Comparison of ENCODE assay signal across 8 mouse cellular contexts in genomic region chr11:69410310-69411072, GRCm38 (mm10). TPM values are rescaled to one million over a fixed set of nuclear protein-coding genes. Genes with fewer than 3 reads are reported as not detected.
DNase-seq lines count a peak whose midpoint lies in the region; ATAC-seq and TF ChIP-seq lines count a peak whose summit lies in the region.

No protein-coding gene starts in this region.

- TF ChIP-seq POLR2A in liver, adult 2 months (IDR thresholded peaks at IDR 0.05; ENCODE audit: extremely low read depth, insufficient read depth, low read length) = 0 out of 2 replicates have a peak, but pooled peaks have one; percentile 34

- peak overlapping the region; percentile 82 for H3K9ac ChIP-seq in intestine, embryonic 15.5 days
- H3K9ac ChIP-seq in liver, adult 2 months (ENCODE audit: low read depth, low read length) = peak overlapping the region; percentile 91
- H3K9ac ChIP-seq in midbrain, embryonic 16.5 days (ENCODE audit: low read depth, low read length) = peak overlapping the region; percentile 90

- no peaks in the 10 kb centered on the region for H3K27me3 ChIP-seq in intestine, embryonic 15.5 days (replicated peaks)
- no peaks in the 10 kb centered on the region for H3K27me3 ChIP-seq in liver, adult 2 months (ENCODE audit: control insufficient read depth, insufficient read depth, low read length)
- H3K27me3 ChIP-seq in midbrain, embryonic 16.5 days (ENCODE audit: control insufficient read depth, insufficient read depth, low read depth, low read length) = no peaks in the 10 kb centered on the region

- H3K4me2 ChIP-seq in intestine, embryonic 15.5 days (replicated peaks) = peak overlapping the region; percentile 92
- H3K4me2 ChIP-seq in midbrain, embryonic 16.5 days (ENCODE audit: low read length) = peak overlapping the region; percentile 92

- H3K4me3 ChIP-seq in brown adipose tissue, adult 24 weeks (ENCODE audit: insufficient read depth, low read depth, low read length) = peak overlapping the region; percentile 98
- H3K4me3 ChIP-seq in intestine, embryonic 15.5 days (replicated peaks) = peak overlapping the region; percentile 74
- H3K4me3 ChIP-seq in liver, adult 2 months (ENCODE audit: insufficient read depth, low read depth, low read length) = peak overlapping the region; percentile 69
- peak overlapping the region; percentile 75 for H3K4me3 ChIP-seq in midbrain, embryonic 16.5 days (ENCODE audit: low read depth, low read length)

- H3K27ac ChIP-seq in brown adipose tissue, adult 24 weeks (replicated peaks; ENCODE audit: low read depth, low read length) = peak overlapping the region; percentile 99
- H3K27ac ChIP-seq in intestine, embryonic 15.5 days = peak overlapping the region; percentile 99
- peak overlapping the region; percentile 94 for H3K27ac ChIP-seq in liver, adult 2 months (replicated peaks; ENCODE audit: insufficient read depth, low read depth, low read length)
- H3K27ac ChIP-seq in midbrain, embryonic 16.5 days (ENCODE audit: low read length) = peak overlapping the region; percentile 84

- H3K4me1 ChIP-seq in brown adipose tissue, adult 24 weeks (ENCODE audit: control insufficient read depth, insufficient read depth, insufficient read length, low read length) = peaks cover 12% of the 10 kb centered on the region
- peaks cover 54% of the 10 kb centered on the region for H3K4me1 ChIP-seq in intestine, embryonic 15.5 days (replicated peaks)
- H3K4me1 ChIP-seq in liver, adult 2 months (ENCODE audit: control insufficient read depth, insufficient read depth, low read length) = peaks cover 35% of the 10 kb centered on the region
- H3K4me1 ChIP-seq in midbrain, embryonic 16.5 days (ENCODE audit: control insufficient read depth, insufficient read depth, low read length) = peaks cover 51% of the 10 kb centered on the region

- DNase-seq in layer of hippocampus, adult 11-12 months (ENCODE audit: low spot score) = peak; percentile 70
- DNase-seq in layer of hippocampus, adult 9-11 months = no peak
- DNase-seq in liver, adult 2 months (ENCODE audit: extremely low read depth, low read depth, low spot score) = peak; percentile 61
- peak; percentile 76 for DNase-seq in testis, postnatal 10 days (ENCODE audit: low spot score)

- peak; percentile 28 for ATAC-seq in granulocyte monocyte progenitor cell, adult 5-6 weeks (replicated peaks; ENCODE audit: poor library complexity, severe bottlenecking)
- no peak; the same call in 1 of the 2 replicates for ATAC-seq in intestine, embryonic 15.5 days
- peak; percentile 10; the same call in 1 of the 2 replicates for ATAC-seq in midbrain, embryonic 16.5 days

- H3K79me2 ChIP-seq in liver, adult 2 months (ENCODE audit: control insufficient read depth, insufficient read depth, low read length) = peaks cover 14% of the 10 kb centered on the region; the same call in 1 of the 2 replicates

- under 1% methylated on average over 41 of the region's 41 CpGs for WGBS in intestine, embryonic 15.5 days
- WGBS in liver, adult 2 months = under 1% methylated on average over 41 of the region's 41 CpGs
- WGBS in midbrain, embryonic 16.5 days = under 1% methylated on average over 41 of the region's 41 CpGs

- H3K36me3 ChIP-seq in intestine, embryonic 15.5 days = peaks cover 24% of the 10 kb centered on the region
- H3K36me3 ChIP-seq in liver, adult 2 months (ENCODE audit: control insufficient read depth, insufficient read depth, low read length) = no peaks in the 10 kb centered on the region; the same call in 1 of the 2 replicates
- peaks cover 19% of the 10 kb centered on the region for H3K36me3 ChIP-seq in midbrain, embryonic 16.5 days (ENCODE audit: control insufficient read depth, insufficient read depth, low read length)

- no peak for TF ChIP-seq CTCF in liver, adult 2 months (IDR thresholded peaks at IDR 0.05; ENCODE audit: low read depth, low read length)

- H3K9me3 ChIP-seq in intestine, embryonic 15.5 days = no peaks in the 10 kb centered on the region
- H3K9me3 ChIP-seq in midbrain, embryonic 16.5 days (replicated peaks; ENCODE audit: control insufficient read depth, low read length, poor library complexity, severe bottlenecking) = no peaks in the 10 kb centered on the region

RNA-seq across cellular contexts. Expression of gene Kdm6b, which starts 3.0 kb away (rescaled TPM):
- polyA plus RNA-seq in brown adipose tissue, adult 24 weeks (2012; ENCODE audit: insufficient read depth, insufficient read length, missing spikeins) = 13.9 and 16.9 TPM in 2 replicates
- 12.1 and 14.4 TPM in 2 replicates for total RNA-seq in granulocyte monocyte progenitor cell, adult 5-6 weeks (2014; fragmentation: Nextera tagmentation)
- 0.99 and 2.8 TPM in 2 replicates for total RNA-seq in granulocyte monocyte progenitor cell, adult 5-6 weeks (2017)
- polyA plus RNA-seq in intestine, embryonic 15.5 days (2015; fragmentation: Nextera tagmentation; extraction: Ambion mirVana) = 23.7 and 24.3 TPM in 2 replicates
- total RNA-seq in liver, adult 2 months (2014; rRNA removed) = 1.6 and 2.3 TPM in 2 replicates
- 4.2 and 4.6 TPM in 2 replicates for polyA plus RNA-seq in liver, adult 2 months (2012; rRNA removed)
- 36.4 and 39.0 TPM in 2 replicates for polyA plus RNA-seq in midbrain, embryonic 16.5 days (2015; fragmentation: Nextera tagmentation; extraction: Ambion mirVana)

RNA-seq across cellular contexts. Expression of gene Tmem88, which starts 12.5 kb away (rescaled TPM):
- 4.1 and 8.3 TPM in 2 replicates for polyA plus RNA-seq in brown adipose tissue, adult 24 weeks (2012; ENCODE audit: insufficient read depth, insufficient read length, missing spikeins)
- total RNA-seq in granulocyte monocyte progenitor cell, adult 5-6 weeks (2014; fragmentation: Nextera tagmentation) = not detected in 2 replicates
- 0.56 TPM in 1 of 2 replicates, not detected in the other for total RNA-seq in granulocyte monocyte progenitor cell, adult 5-6 weeks (2017)
- 30.7 and 32.1 TPM in 2 replicates for polyA plus RNA-seq in intestine, embryonic 15.5 days (2015; fragmentation: Nextera tagmentation; extraction: Ambion mirVana)
- 1.3 and 1.7 TPM in 2 replicates for total RNA-seq in liver, adult 2 months (2014; rRNA removed)
- polyA plus RNA-seq in liver, adult 2 months (2012; rRNA removed) = 6.7 and 8.5 TPM in 2 replicates
- 5.2 and 5.9 TPM in 2 replicates for polyA plus RNA-seq in midbrain, embryonic 16.5 days (2015; fragmentation: Nextera tagmentation; extraction: Ambion mirVana)

RNA-seq across cellular contexts. Expression of gene Cyb5d1, which starts 15.1 kb away (rescaled TPM):
- polyA plus RNA-seq in brown adipose tissue, adult 24 weeks (2012; ENCODE audit: insufficient read depth, insufficient read length, missing spikeins) = 16.1 and 18.9 TPM in 2 replicates
- total RNA-seq in granulocyte monocyte progenitor cell, adult 5-6 weeks (2014; fragmentation: Nextera tagmentation) = 22.8 and 25.2 TPM in 2 replicates
- 32.7 and 38.2 TPM in 2 replicates for total RNA-seq in granulocyte monocyte progenitor cell, adult 5-6 weeks (2017)
- polyA plus RNA-seq in intestine, embryonic 15.5 days (2015; fragmentation: Nextera tagmentation; extraction: Ambion mirVana) = 22.7 and 24.8 TPM in 2 replicates
- total RNA-seq in liver, adult 2 months (2014; rRNA removed) = 33.9 and 40.7 TPM in 2 replicates
- polyA plus RNA-seq in liver, adult 2 months (2012; rRNA removed) = 21.1 and 22.1 TPM in 2 replicates
- polyA plus RNA-seq in midbrain, embryonic 16.5 days (2015; fragmentation: Nextera tagmentation; extraction: Ambion mirVana) = 27.1 and 28.9 TPM in 2 replicates

RNA-seq across cellular contexts. Expression of gene Naa38, which starts 15.2 kb away (rescaled TPM):
- polyA plus RNA-seq in brown adipose tissue, adult 24 weeks (2012; ENCODE audit: insufficient read depth, insufficient read length, missing spikeins) = 249 and 290 TPM in 2 replicates
- 164 and 170 TPM in 2 replicates for total RNA-seq in granulocyte monocyte progenitor cell, adult 5-6 weeks (2014; fragmentation: Nextera tagmentation)
- 112 and 181 TPM in 2 replicates for total RNA-seq in granulocyte monocyte progenitor cell, adult 5-6 weeks (2017)
- 154 and 182 TPM in 2 replicates for polyA plus RNA-seq in intestine, embryonic 15.5 days (2015; fragmentation: Nextera tagmentation; extraction: Ambion mirVana)
- total RNA-seq in liver, adult 2 months (2014; rRNA removed) = 86.6 and 91.5 TPM in 2 replicates
- 133 and 150 TPM in 2 replicates for polyA plus RNA-seq in liver, adult 2 months (2012; rRNA removed)
- 86.2 and 89.6 TPM in 2 replicates for polyA plus RNA-seq in midbrain, embryonic 16.5 days (2015; fragmentation: Nextera tagmentation; extraction: Ambion mirVana)

RNA-seq across cellular contexts. Expression of gene Chd3, which starts 41.3 kb away (rescaled TPM):
- polyA plus RNA-seq in brown adipose tissue, adult 24 weeks (2012; ENCODE audit: insufficient read depth, insufficient read length, missing spikeins) = 19.4 and 27.0 TPM in 2 replicates
- 37.0 and 59.8 TPM in 2 replicates for total RNA-seq in granulocyte monocyte progenitor cell, adult 5-6 weeks (2014; fragmentation: Nextera tagmentation)
- 26.9 and 37.7 TPM in 2 replicates for total RNA-seq in granulocyte monocyte progenitor cell, adult 5-6 weeks (2017)
- 39.9 and 44.1 TPM in 2 replicates for polyA plus RNA-seq in intestine, embryonic 15.5 days (2015; fragmentation: Nextera tagmentation; extraction: Ambion mirVana)
- 45.2 and 57.5 TPM in 2 replicates for total RNA-seq in liver, adult 2 months (2014; rRNA removed)
- 55.2 and 80.2 TPM in 2 replicates for polyA plus RNA-seq in liver, adult 2 months (2012; rRNA removed)
- polyA plus RNA-seq in midbrain, embryonic 16.5 days (2015; fragmentation: Nextera tagmentation; extraction: Ambion mirVana) = 82.8 and 86.1 TPM in 2 replicates
